Mouse (Mus musculus): ENCODE data around the gene Ssh3. TPM values are rescaled to one million over a fixed set of nuclear protein-coding genes. Genes with fewer than 3 reads are reported as not detected.

Ssh3 gene
- polyA plus RNA-seq, 1 experiment from 2014 or later = 3.5 TPM

- Histone ChIP-seq H3K9me3 (no peaks in the 10 kb centered on the region), H3K27me3 (ENCODE audit: insufficient read depth, poor library complexity, severe bottlenecking) (peaks cover 86% of the 10 kb centered on the region), H3K36me3 (peaks cover 6% of the 10 kb centered on the region; the same call in 1 of the 2 replicates), H3K27ac (peak overlapping the region; percentile 13; the same call in 1 of the 2 replicates), H3K4me3 (no peak overlapping the region; the same call in 1 of the 2 replicates), H3K4me1 (peaks cover 77% of the 10 kb centered on the region)
- 9% methylated on average over 5 of the region's 5 CpGs for WGBS
- DNase-seq (ENCODE audit: low spot score) = no peak
These were observed 51.8 kb downstream of the Ssh3 start for GRCm38 (mm10) chr19:4217140-4217539.

GRCm38 (mm10) chr19:4216041-4216685, 52.8 kb downstream of the Ssh3 start:
- Histone ChIP-seq H3K36me3 (0 out of 2 replicates have a peak, but pooled peaks cover 3% of the 10 kb centered on the region), H3K4me3 (peak overlapping the region; percentile 31), H3K4me1 (peaks cover 74% of the 10 kb centered on the region), H3K27ac (peak overlapping the region; percentile 13; the same call in 1 of the 2 replicates), H3K9me3 (no peaks in the 10 kb centered on the region), H3K27me3 (ENCODE audit: insufficient read depth, poor library complexity, severe bottlenecking) (peaks cover 87% of the 10 kb centered on the region)
- 14% methylated on average over 14 of the region's 14 CpGs for WGBS
- no peak for DNase-seq (ENCODE audit: low spot score)

- H3K27ac ChIP-seq = peak overlapping the region; percentile 91
- 0 out of 2 replicates have a peak, but pooled peaks cover 1% of the 10 kb centered on the region for H3K36me3 ChIP-seq
- peak overlapping the region; percentile 75 for H3K4me3 ChIP-seq
- DNase-seq (ENCODE audit: low spot score) = no peak
- no peaks in the 10 kb centered on the region for H3K9me3 ChIP-seq
- H3K27me3 ChIP-seq (ENCODE audit: insufficient read depth, poor library complexity, severe bottlenecking) = peaks cover 87% of the 10 kb centered on the region
- peaks cover 67% of the 10 kb centered on the region for H3K4me1 ChIP-seq
- whole genome bisulfite sequencing = 3% methylated on average over 20 of the region's 21 CpGs
These were observed 53.5 kb downstream of the Ssh3 start for GRCm38 (mm10) chr19:4215451-4215840.

- Histone ChIP-seq H3K4me1 (peaks cover 62% of the 10 kb centered on the region), H3K4me3 (peak overlapping the region; percentile 75), H3K27me3 (ENCODE audit: insufficient read depth, poor library complexity, severe bottlenecking) (peaks cover 87% of the 10 kb centered on the region), H3K36me3 (no peaks in the 10 kb centered on the region), H3K9me3 (no peaks in the 10 kb centered on the region), H3K27ac (peak overlapping the region; percentile 91)
- DNase-seq (ENCODE audit: low spot score) = no peak
- WGBS = under 1% methylated on average over 52 of the region's 81 CpGs
These were observed 54.1 kb downstream of the Ssh3 start for GRCm38 (mm10) chr19:4214771-4215450.

- Histone ChIP-seq H3K36me3 (no peaks in the 10 kb centered on the region), H3K27ac (peak within 1 kb of the TSS; percentile 91), H3K4me3 (peak within 1 kb of the TSS; percentile 75), H3K9me3 (no peaks in the 10 kb centered on the region), H3K27me3 (ENCODE audit: insufficient read depth, poor library complexity, severe bottlenecking) (peaks cover 89% of the 10 kb centered on the region), H3K4me1 (peaks cover 62% of the 10 kb centered on the region)
- DNase-seq (ENCODE audit: low spot score) = no peak
- under 1% methylated on average over 49 of the region's 49 CpGs for WGBS
These were observed 54.8 kb downstream of the Ssh3 start, which contains the start of the genes Clcf1 and AC109138.7 for GRCm38 (mm10) chr19:4214071-4214770. Gene Clcf1 (plus strand): TSS chr19:4214238. Gene AC109138.7 (plus strand): TSS chr19:4214357.

- Histone ChIP-seq H3K36me3 (no peaks in the 10 kb centered on the region), H3K27me3 (ENCODE audit: insufficient read depth, poor library complexity, severe bottlenecking) (peaks cover 96% of the 10 kb centered on the region), H3K4me1 (peaks cover 67% of the 10 kb centered on the region), H3K4me3 (peak overlapping the region; percentile 75), H3K9me3 (no peaks in the 10 kb centered on the region), H3K27ac (peak overlapping the region; percentile 91)
- DNase-seq (ENCODE audit: low spot score) = no peak
- 4% methylated on average over 9 of the region's 9 CpGs for WGBS
These were observed 55.4 kb downstream of the Ssh3 start for GRCm38 (mm10) chr19:4213524-4213974.

GRCm38 (mm10) chr19:4211891-4212588, 56.9 kb downstream of the Ssh3 start:
- Histone ChIP-seq H3K9me3 (no peaks in the 10 kb centered on the region), H3K27ac (0 out of 2 replicates have a peak overlapping the region, but pooled peaks have one; percentile 47), H3K27me3 (ENCODE audit: insufficient read depth, poor library complexity, severe bottlenecking) (peaks cover 82% of the 10 kb centered on the region), H3K4me3 (no peak overlapping the region), H3K36me3 (no peaks in the 10 kb centered on the region), H3K4me1 (peaks cover 57% of the 10 kb centered on the region)
- DNase-seq (ENCODE audit: low spot score) = no peak
- 16% methylated on average over 4 of the region's 4 CpGs for WGBS

Small RNA genes within 50 kb of the gene (microRNA-seq; reads per million reads assigned to microRNA genes)
- gene Gm26115 (not detected), gene Mir6985 (not detected)

Other genes starting within 250 kb of the Ssh3 start
- gene Gstp1, start 231.2 kb downstream of the Ssh3 start, polyA plus RNA-seq (2016; fragmentation: Nextera tagmentation; extraction: Ambion mirVana) = 402 and 470 TPM in 2 replicates
- 2.9 TPM in 2 replicates for gene Gstp2, start 223.2 kb downstream of the Ssh3 start, polyA plus RNA-seq (2016; fragmentation: Nextera tagmentation; extraction: Ambion mirVana)
- gene Gstp3, start 209.6 kb downstream of the Ssh3 start, polyA plus RNA-seq (2016; fragmentation: Nextera tagmentation; extraction: Ambion mirVana) = 0.37 TPM in 1 of 2 replicates, not detected in the other
- not detected in 2 replicates for gene Cabp2, start 187.6 kb downstream of the Ssh3 start, polyA plus RNA-seq (2016; fragmentation: Nextera tagmentation; extraction: Ambion mirVana)
- 67.9 and 86.0 TPM in 2 replicates for gene Cdk2ap2, start 172.0 kb downstream of the Ssh3 start, polyA plus RNA-seq (2016; fragmentation: Nextera tagmentation; extraction: Ambion mirVana)
- gene Pitpnm1, start 169.2 kb downstream of the Ssh3 start, polyA plus RNA-seq (2016; fragmentation: Nextera tagmentation; extraction: Ambion mirVana) = 14.3 and 21.2 TPM in 2 replicates
- 89.7 and 93.8 TPM in 2 replicates for gene Aip, start 143.3 kb downstream of the Ssh3 start, polyA plus RNA-seq (2016; fragmentation: Nextera tagmentation; extraction: Ambion mirVana)
- not detected in 2 replicates for gene Gpr152, start 129.4 kb downstream of the Ssh3 start, polyA plus RNA-seq (2016; fragmentation: Nextera tagmentation; extraction: Ambion mirVana)
- gene Cabp4, start 125.1 kb downstream of the Ssh3 start, polyA plus RNA-seq (2016; fragmentation: Nextera tagmentation; extraction: Ambion mirVana) = not detected in 2 replicates
- 135 and 146 TPM in 2 replicates for gene Coro1b, start 120.6 kb downstream of the Ssh3 start, polyA plus RNA-seq (2016; fragmentation: Nextera tagmentation; extraction: Ambion mirVana)
- 1.8 and 4.4 TPM in 2 replicates for gene Ptprcap, start 115.6 kb downstream of the Ssh3 start, polyA plus RNA-seq (2016; fragmentation: Nextera tagmentation; extraction: Ambion mirVana)
- 53.4 and 57.0 TPM in 2 replicates for gene Rps6kb2, start 105.8 kb downstream of the Ssh3 start, polyA plus RNA-seq (2016; fragmentation: Nextera tagmentation; extraction: Ambion mirVana)
- 2.3 and 2.8 TPM in 2 replicates for gene Carns1, start 93.7 kb downstream of the Ssh3 start, polyA plus RNA-seq (2016; fragmentation: Nextera tagmentation; extraction: Ambion mirVana)
- gene Tbc1d10c, start 77.9 kb downstream of the Ssh3 start, polyA plus RNA-seq (2016; fragmentation: Nextera tagmentation; extraction: Ambion mirVana) = 0.94 and 1.5 TPM in 2 replicates
- 876 and 946 TPM in 2 replicates for gene Ppp1ca, start 77.1 kb downstream of the Ssh3 start, polyA plus RNA-seq (2016; fragmentation: Nextera tagmentation; extraction: Ambion mirVana)
- 33.0 and 40.0 TPM in 2 replicates for gene Rad9a, start 67.5 kb downstream of the Ssh3 start, polyA plus RNA-seq (2016; fragmentation: Nextera tagmentation; extraction: Ambion mirVana)
- gene Clcf1, start 54.9 kb downstream of the Ssh3 start, polyA plus RNA-seq (2016; fragmentation: Nextera tagmentation; extraction: Ambion mirVana) = 2.1 and 3.4 TPM in 2 replicates
- gene AC109138.7, start 54.8 kb downstream of the Ssh3 start, polyA plus RNA-seq (2016; fragmentation: Nextera tagmentation; extraction: Ambion mirVana) = not detected in 2 replicates
- gene Pold4, start 37.3 kb downstream of the Ssh3 start, polyA plus RNA-seq (2016; fragmentation: Nextera tagmentation; extraction: Ambion mirVana) = 15.5 and 18.7 TPM in 2 replicates
- gene Ankrd13d, start 14.0 kb upstream of the Ssh3 start, polyA plus RNA-seq (2016; fragmentation: Nextera tagmentation; extraction: Ambion mirVana) = 1.9 and 3.6 TPM in 2 replicates
- 12.0 and 16.5 TPM in 2 replicates for gene Grk2, start 37.0 kb upstream of the Ssh3 start, polyA plus RNA-seq (2016; fragmentation: Nextera tagmentation; extraction: Ambion mirVana)
- gene Kdm2a, start 129.1 kb upstream of the Ssh3 start, polyA plus RNA-seq (2016; fragmentation: Nextera tagmentation; extraction: Ambion mirVana) = 52.3 and 53.6 TPM in 2 replicates
- 24.3 and 28.9 TPM in 2 replicates for gene Rhod, start 170.3 kb upstream of the Ssh3 start, polyA plus RNA-seq (2016; fragmentation: Nextera tagmentation; extraction: Ambion mirVana)
- 0.89 and 0.97 TPM in 2 replicates for gene Syt12, start 208.3 kb upstream of the Ssh3 start, polyA plus RNA-seq (2016; fragmentation: Nextera tagmentation; extraction: Ambion mirVana)
- gene 2010003K11Rik, start 229.4 kb upstream of the Ssh3 start, polyA plus RNA-seq (2016; fragmentation: Nextera tagmentation; extraction: Ambion mirVana) = not detected in 2 replicates
- gene Pcx, start 241.3 kb upstream of the Ssh3 start, polyA plus RNA-seq (2016; fragmentation: Nextera tagmentation; extraction: Ambion mirVana) = 21.4 and 25.3 TPM in 2 replicates